Mouse (Mus musculus) cerebral cortex, adult 2 months (tissue): Measurements from ENCODE around the gene Hs6st1.

Source experiments
- whole genome bisulfite sequencing: fragments of 180-500 bp; shearing (Covaris S2); methylation state at CpG from one replicate; pipeline ENCODE4 v1.1.7; 2018; 5-methylcytosine and 5-hydroxymethylcytosine counted together

The Hs6st1 gene

DNA sequence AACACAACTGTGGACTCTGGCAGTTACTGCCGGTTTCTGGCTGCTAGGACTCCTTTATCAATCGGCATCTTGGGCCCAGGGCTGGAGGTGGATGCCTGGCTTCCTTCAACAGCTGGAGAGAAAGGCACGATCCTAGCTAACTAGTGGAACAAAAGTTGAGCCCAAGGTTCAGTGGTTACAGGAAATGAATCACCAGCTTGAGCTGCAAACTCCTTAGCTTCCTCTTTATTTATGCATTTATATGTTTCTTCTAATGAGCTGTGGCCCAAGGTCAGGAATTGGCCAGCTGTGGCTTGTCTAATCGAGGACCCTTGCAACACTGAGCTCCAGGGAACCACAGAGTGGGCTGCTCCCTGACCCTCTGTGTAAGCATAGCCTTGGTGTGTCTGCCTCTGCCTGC is 60.9 kb downstream of the Hs6st1 start:
- WGBS, result 77% methylated on average over 4 of the region's 4 CpGs

DNA sequence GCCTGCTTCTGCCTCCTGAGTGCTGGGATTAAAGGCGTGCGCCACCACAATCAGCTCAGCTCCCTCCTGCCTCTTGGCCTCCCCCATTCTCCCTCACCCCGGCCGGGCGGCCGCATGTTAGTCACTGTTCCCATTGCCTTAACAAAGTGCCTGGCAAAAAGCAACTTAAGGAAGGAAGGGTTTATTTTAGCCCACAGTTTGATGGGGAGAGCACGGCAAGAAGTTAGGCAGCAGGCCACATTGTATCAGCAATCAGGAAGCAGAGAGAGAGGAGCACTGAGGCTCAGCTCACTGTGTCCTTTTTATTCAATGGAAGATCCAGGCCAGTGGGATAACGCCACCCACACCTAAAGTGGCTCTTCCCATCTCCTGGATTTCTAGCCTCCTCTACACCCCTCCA is 61.7 kb downstream of the Hs6st1 start:
- WGBS, result 87% methylated on average over 8 of the region's 8 CpGs

DNA sequence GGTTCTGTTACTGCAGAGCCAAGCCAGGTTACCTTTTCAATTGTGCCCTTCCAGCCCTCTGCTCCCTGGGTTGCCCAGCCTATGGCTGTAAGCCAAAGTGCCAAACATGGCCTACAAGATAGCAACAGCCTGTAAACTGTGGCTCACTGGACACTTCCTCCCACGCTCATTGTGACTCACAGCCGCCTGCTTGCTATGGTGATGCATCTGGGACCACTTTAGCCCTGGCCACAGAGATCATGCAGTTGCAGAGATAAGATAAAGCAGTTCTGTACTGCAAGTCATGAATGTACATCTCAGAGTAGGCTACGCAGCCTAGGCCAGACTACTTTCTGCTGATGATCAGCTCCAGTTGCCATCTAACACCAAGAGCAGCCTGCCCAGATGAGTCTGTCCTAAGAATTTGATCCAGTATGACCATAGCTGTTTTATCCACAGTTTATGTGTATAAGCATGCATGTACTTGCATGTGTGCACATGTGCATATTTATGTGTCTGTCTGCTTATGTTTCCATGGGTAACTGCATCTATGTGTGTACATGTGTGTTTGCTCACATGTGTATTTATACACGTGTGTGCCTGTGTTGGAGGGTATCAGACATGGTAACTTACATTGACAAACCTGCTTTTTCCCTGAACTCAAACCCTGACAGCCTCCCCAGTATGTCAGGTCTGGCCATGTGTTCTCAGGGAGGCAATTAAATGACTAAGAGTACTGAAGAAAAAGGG is 62.3 kb downstream of the Hs6st1 start:
- 86% methylated on average over 4 of the region's 4 CpGs for WGBS

DNA sequence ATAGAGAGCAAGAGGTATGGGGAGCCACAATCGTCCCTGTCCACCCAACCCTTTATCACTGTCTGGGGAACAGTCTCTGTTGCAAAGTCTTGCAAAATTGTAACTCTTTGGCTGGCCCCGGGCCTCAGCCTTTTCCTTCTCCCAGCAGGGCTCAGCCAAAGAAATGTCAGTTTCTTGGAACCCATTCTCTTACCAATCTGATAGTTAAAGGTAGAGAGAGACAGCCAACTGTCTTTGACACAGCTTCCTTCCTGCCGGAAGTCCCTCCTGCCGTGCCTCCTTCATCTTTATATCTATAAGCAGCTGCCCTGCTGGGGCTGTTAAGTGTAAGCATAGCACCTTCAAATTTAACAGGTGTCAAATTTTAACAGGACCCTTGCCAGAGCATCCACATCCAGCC is 63.0 kb downstream of the Hs6st1 start:
- 54% methylated on average over 4 of the region's 4 CpGs for WGBS

DNA sequence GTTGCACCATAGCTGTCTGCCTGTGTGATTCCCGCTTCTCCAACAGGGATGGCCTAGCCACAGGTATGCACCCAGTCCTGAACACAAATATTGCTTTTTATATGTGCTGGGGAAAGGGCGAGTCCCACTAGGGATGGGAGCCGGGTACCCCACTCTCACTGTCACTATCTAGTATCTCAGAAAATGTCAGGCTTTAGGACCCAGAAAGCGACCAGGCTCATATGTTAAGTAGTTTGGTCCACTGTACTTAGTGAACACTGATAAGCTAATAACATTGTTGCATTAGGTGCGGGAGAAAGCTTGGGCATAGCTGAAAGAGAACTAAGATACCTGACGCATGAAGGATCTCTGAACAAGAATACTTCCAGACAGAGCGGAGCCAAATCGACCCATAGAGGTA is 63.6 kb downstream of the Hs6st1 start:
- WGBS, result 89% methylated on average over 8 of the region's 8 CpGs

DNA sequence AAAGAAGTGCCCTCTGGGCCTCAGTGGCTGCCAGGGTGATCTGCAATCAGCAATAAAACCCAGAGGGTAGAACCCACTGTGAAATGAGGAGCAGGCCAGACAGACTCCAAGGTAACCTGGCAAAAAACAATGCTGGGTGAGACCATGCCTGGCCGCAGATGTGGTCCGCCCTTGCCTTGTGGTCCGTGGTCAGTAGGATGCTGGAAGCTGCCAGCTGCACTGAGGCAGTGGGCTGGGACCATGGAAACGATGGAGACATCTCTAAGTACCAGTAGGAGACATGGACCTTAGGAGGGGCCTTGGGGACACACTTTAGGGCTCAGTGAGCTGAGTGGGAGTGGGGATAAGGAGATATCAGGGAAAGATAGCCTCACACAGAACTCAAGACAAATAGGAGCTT is 64.0 kb downstream of the Hs6st1 start:
- 67% methylated on average over 4 of the region's 4 CpGs for WGBS

DNA sequence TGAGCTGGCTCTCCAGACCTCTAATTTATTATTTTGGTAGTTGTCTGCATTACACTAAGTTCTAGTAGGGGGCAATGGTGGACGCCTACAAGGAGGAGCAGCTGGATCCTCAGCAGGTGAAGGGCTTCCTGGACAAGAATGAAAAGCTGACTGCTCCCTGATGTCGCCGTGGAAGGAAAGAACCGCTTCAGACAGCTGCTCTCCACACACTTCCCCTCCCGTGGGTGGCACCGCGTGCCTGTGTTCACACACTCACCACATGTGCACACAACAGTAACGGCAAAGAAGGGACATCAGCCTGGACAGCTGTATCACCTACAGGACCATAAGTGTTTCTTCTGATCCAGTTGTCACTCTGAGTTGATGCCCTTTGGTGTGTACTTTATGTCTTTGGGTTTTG is 64.8 kb downstream of the Hs6st1 start:
- 75% methylated on average over 8 of the region's 8 CpGs for WGBS

DNA sequence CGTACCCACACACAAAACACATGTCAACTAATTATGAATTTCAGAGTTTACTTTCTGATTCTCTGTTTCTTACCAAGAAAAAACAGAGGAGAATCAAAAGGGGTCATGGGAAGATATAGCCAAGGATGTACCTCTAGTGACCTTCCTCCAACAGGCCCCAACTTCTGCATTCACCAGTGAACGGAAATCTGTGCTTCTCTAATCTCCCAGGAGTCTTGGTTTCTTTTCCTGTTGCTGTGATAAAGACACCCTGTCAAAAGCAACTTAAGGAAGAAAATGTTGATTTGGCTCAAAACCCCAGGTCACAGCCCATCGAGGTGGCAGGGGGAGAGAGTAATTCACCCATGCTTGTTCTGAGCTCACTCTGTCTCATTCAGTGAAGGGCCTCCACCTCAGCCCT is 65.4 kb downstream of the Hs6st1 start:
- whole genome bisulfite sequencing, result 84% methylated on average over 3 of the region's 3 CpGs

DNA sequence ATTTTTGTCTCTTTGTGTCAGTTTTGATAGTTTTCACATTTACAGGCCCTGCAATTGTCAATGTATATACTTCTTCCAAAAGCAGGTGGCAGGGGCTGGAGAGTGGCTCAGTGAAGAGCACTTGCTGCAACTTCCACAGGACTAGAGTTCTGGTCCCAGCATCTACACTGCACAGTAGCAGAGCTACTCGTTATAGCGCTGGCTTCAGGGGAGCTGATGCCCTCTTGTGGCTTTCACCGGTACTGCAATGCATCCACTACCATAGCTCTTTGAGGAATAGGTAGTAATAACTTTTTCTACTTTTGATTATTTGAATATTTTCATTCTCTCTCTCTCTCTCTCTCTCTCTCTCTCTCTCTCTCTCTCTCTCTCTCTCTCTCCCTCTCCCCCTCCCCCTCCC is 66.4 kb downstream of the Hs6st1 start:
- WGBS, result 2% methylated on average over 3 of the region's 3 CpGs

DNA sequence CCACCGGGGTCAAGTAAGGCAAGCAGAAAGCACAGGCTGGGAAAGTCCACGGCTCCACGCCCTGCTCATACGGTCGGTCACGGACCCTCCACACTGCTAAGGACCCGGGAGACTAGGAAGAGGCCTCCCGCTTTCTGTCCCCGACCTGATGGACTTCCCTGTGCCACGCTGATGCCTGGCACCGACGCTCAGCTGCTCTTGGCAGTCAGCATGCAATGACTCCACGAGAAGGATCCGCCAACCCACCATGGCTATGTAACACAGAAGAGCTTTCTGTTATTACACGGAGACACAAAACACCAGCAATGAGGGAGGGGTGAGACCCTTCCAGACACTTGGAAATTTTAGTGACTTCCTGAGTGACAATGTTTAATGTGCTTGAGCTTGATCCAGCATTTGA is 72.1 kb downstream of the Hs6st1 start:
- WGBS, result 82% methylated on average over 15 of the region's 15 CpGs

DNA sequence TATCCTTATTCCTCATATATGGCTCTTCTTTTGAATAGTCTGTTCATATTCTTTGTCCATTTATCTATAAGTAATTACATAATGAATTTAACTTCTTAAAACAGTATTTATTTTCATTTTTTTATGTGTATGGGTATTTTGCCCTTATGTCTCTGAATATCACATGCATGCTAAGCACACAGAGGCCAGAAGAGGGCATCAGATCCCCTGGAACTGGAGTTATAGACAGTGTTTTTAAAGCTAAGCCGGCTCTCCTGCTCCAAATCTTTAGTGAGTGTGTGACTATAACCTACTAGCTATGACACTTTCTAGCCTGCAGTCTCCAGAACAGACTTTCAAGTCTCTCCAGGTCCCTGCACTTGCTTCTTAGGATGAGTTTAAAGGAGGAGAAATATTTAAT is 76.8 kb downstream of the Hs6st1 start:
- 2% methylated on average over 1 of the region's 1 CpGs for WGBS

DNA sequence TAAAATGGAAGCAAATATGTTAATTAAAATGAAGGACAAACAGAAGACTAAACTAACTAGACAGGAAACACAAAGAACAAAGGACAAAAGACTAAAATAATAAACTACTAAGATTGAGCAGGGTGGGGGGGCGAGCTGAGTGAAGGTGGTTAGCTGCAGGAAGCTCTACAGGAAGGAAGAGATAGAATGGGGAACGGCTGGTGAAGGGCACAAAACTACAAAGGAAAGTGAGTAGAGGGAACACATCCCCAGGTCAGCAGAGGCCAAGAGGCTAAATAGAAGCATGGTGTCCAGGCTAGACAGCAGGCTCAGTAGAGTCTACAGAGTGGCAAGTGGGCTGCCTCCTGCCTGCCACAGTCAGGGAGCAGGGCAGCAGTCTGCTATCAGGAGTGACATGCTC is 80.6 kb downstream of the Hs6st1 start:
- 66% methylated on average over 2 of the region's 2 CpGs for WGBS

DNA sequence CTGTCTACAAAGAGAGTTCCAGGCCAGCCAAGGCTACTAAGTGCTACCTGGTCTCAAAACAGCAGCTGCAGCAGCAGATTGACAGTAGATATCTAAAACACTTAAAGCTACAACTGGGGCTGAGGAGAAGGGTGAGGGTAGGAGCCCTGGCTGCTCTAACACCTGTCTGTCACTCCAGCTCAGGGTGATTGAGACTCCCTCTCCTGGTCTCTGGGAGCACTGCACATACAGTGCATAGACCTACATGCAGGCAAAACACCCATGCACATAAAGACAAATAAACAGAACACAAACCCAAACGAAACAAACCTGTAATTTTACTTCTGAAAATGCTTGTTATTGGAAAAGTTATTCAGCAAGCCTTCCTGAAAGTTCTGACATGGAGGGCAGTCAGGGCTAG is 81.2 kb downstream of the Hs6st1 start:
- WGBS, result 66% methylated on average over 1 of the region's 1 CpGs
